Mouse (Mus musculus) testis, adult 2 months (tissue): Measurements from ENCODE around the gene Atrnl1.

Source experiments
- CTCF ChIP-seq: fragments of 200-500 bp; IDR thresholded peaks from 2 replicates; pipeline ENCODE4 v1.5.1; 2012; ENCODE audit warnings: low read depth, mild to moderate bottlenecking, inconsistent platforms, low read length, moderate library complexity; ENCODE audit not compliant: control insufficient read depth, insufficient read depth, insufficient replicate concordance
- POLR2A ChIP-seq: fragments of 200-500 bp; IDR thresholded peaks from 2 replicates; pipeline ENCODE4 v1.6.1; 2012; ENCODE audit warnings: low read depth, mild to moderate bottlenecking, inconsistent platforms, low read length, moderate library complexity; ENCODE audit not compliant: control insufficient read depth

- no peak for TF ChIP-seq CTCF
- no peak for TF ChIP-seq POLR2A
Observed at GRCm38 (mm10) chr19:57600233-57600929, 10.5 kb upstream of the Atrnl1 start.
